Mouse (Mus musculus) layer of hippocampus, postnatal 10 days (tissue): Measurements from ENCODE around the gene Tpmt. TPM values are rescaled to one million over a fixed set of nuclear protein-coding genes. Genes with fewer than 3 reads are reported as not detected.

Source experiments
- DNase-seq, 2 experiments: peaks; one replicate each; pipeline ENCODE4 v3.0.0; 2021; ENCODE audit warnings: low spot score in 2 of 2
- total RNA-seq, 2 experiments: library from RNA; stranded (reverse); gene quantifications; 2 replicates each; pipeline ENCODE4 v1.2.3; 2021

Tpmt gene
- total RNA-seq, 2 experiments from 2014 or later: 10.6 to 14.0 TPM

DNA sequence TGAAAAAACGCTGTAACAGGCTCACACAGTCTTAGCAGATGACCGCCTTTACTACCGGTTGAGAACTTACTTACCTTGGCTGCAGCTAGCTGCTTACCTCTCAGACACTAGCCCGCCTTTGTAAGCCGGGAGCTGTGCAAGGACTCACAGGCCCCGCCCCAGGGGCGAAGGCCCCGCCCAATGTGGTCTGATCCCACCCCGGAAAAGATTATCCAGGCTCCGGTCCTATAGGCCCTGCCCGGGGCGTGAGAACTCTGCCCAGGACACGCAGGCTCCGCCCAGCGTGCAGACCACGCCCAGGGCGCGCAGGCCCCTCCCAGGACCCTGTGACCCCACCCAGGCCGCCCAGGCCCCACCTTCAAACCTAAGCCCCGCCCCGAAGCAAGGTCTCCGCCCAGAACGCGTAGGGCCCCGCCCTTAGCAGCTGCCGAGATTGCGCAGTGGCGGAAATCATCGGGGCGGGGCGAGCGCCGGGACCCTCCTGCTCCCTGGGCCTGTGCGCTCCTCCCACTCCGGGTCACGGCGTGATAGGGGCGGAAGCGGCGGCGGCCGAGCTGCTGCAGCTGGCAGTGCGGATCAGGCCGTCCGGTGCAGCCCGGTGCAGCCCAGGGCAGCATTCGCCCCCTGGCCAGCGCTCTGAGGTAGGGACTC lies 1.4 kb downstream of the Tpmt start, which contains the start of gene Kdm1b:
Kdm1b (plus strand) TSS at position 470 of the 651 bp plus-strand sequence.
- peak; percentile 99 for DNase-seq

DNA sequence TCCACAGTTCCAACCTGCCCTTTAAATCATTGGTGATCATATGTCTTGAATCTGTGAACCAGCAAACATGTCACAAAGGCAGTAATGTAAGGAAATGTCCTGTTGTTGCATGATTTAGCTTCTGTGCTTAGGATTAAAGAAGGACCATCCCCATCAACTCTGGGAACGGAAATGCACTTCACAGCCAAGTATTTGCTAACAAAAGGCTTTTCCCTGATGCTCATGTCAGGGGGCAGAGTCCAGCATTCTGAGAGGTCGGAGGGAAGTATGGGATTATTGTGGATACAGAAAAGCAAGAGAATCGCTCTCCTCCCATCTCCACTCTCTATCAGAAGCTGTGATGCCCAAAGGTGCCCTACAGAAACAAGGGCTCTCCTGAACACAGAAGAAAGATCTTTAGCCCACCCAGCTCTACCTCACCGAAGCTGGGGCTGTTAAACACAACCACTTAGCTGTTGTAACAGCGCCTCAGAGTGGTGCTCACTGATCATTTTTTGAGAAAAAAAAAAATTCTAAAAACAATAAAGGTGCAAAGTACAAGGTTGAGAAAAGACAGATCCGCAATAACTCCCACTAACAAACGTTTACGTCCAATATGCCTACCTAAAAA lies 2.4 kb downstream of the Tpmt start:
- no peak for DNase-seq

DNA sequence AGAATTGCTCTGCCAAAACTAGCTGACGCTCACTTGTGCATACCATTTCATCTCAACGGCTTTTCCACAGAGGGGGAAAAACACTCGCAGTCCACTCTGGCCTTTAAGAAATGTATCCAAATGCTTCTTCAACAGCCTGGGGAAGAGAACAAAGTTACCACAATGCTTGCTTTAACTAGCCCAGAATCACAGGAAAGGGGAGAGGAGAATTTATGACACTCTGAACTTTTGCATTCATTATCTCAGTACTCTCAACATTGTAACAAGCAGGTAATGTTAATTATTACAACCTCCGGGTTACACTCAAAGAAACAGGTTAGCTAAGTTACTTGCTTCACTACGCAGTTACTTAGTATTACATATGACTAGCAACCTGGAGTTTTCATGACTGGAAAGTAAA lies 4.5 kb downstream of the Tpmt start:
- no peak for DNase-seq

DNA sequence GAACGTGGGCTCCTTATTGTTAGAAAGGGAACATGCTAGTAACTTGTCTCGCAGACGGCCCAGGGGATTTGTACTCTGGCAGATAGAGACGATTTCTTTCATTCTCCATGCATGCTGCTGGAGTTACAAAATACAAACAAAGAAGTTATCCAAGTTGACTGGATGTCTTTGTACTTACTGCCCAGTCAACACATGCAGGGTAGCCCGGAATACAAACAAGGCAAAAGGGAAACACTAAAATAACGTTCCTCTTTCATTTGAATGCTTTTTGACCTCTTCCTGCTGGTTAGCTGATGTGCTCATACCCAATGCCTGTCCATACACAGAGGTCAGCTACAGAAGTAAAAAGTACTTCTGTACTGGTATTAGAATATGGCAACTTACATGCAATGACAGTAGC lies 6.6 kb downstream of the Tpmt start:
- no peak for DNase-seq

DNA sequence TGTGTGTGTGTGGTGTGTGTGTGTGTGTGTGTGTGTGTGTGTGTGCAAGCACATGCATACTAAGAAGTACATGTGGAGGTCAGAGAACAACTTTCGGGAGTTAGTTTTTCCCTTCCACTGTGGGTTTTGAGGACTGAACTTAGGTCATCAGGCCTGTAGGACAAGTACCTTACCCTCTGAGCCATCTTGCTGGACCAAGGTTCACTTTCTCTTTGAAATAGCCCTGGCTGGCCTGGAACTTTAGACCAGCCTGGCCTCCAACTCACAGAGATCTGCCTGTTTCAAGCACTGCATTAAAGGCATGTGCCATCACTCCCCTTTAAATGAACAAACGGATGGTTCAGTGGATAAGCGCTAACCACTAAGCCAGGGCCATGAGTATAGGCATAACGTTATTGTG lies 10.9 kb downstream of the Tpmt start:
- DNase-seq: no peak

DNA sequence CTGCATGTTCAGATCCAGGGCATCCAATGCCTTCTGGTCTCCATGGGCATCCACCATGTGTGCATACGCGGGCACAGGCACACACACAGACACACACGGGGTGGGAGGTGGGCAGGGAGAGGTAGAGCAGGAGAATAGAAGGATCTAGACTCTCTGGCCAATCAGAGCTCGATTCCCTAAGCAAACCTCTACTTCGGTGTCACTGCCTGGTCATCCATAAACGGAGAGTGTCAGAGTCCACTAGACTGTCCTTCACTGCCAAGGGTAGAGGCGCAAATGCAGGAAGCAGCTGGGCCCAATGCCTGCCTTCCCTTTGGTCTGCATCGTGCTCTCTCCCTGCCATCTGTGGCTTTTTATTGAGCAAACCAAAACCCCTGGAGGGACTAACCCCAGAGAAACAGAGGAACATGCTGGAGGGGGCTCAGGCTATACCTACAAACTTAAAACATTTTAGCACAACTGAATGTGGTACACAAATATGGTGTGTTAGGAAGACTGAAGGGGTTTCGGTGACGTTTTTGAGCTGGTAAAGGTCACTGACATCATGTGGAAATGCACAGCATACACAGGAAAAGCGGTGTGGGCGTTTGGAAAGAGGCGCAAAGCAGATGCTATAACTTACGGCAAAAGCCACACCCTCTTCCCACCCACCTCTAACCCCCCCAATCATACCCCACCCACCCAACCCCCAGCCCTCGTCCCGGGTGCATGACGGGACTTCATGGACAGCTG lies 14.0 kb downstream of the Tpmt start:
- DNase-seq: no peak

DNA sequence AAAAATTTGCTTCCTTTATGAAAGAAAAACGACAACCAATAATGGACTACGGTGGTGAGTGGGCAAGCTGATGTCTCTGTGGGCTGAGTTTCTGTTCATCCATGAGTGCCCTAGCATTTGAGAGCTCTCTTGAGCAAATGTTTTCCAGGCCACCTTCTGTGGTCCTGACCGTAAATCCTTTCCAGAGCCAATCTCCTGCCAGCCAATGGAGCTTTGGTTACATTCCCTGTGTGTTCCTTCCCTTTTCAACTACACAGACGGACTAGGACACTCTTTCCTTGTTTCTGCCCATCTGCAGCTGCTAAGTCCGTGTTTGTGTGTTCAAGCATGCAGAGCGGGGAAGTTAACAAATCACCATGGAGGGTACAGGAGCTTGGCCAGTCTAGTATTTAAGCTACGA lies 23.7 kb downstream of the Tpmt start:
- DNase-seq: no peak

DNA sequence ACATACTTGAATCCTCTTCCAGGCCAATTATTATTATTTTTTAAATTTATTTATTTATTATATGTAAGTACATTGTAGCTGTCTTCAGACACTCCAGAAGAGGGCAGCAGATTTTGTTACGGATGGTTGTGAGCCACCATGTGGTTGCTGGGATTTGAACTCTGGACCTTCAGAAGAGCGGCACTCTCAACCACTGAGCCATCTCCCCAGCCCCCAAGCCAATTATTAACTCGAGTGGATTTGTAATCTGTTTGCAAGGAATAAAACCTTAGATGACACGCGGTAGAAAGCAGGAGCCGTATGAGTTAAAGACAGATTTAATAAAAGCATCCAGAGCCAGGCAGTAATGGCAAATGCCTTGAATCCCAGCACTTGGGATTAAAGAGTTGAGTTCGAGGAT lies 24.8 kb downstream of the Tpmt start:
- no peak for DNase-seq

DNA sequence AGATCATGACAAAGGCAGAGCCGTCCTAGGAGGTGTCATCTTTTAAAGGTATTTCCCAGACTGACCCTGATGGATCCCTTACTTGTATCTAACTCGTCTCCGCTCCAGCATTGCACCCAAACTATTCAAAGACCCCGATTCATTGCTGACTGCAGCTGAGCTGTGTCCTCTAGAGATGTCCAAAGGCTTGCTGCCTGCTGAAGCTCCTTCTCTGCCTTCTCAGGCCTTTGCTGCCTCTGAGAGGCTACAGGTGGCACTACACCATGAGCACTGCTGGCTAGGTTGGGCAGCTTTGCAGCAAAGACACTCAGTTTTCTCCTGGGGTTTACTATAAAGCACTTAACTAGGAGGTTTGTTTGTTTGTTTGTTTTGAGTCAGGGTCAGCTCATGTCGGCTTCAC lies 27.3 kb downstream of the Tpmt start:
- peak; percentile 68 to 76 for DNase-seq

DNA sequence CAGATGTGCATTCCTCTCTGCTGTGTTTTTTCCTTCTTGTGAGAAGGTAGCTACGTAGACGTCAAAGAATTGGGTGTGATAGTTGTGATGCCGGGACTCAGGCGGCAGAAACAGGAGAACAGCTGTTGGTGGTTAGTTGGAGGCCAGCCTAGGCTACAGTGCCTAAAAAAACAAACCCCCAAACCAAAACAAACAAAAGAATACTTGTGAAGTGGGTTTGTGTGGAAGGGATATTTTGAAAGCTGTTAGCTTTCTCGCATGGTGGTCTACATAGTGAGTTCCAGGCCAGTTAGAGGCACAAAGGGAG lies 29.4 kb downstream of the Tpmt start:
- DNase-seq: no peak

DNA sequence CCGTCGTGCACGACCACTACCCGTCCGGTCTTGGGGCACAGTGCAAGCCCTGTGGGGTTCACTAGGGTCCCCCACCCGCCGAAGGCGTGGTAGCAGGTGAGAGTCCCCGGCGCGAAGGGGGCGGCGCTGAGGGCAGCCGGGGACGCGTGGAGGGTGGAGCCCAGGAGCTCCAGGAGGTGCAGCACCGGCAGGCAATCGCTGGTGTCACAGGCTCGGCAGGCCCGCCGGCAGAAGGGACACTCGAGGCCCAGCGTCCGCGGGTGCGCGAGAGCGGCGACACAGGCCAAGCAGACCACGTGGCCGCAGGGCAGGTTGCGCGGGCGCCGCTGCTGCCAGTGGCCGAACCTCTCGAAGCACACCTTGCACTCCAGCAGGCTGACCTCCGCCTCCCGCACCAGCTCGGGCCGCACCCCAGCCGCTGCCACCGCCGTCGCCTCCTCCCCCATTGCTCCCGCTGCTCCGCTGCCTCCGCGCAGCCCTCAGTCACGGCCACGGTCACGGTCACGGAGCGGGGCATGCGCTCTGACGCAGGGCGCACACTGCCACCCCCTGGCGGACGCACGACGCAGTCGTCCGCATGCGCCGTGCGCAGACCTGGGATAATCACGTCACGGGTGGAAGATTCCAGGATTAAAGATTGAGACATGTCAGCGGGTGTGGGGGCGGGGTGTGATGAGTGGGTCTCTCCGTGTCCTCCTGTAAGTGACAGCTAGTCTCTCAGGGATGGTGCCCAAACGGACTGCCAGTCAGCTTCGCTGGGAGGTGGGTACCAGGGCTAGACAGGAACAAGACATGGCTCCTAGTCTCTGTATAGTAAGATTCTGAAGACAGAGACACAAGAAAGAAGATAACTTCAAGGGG lies 30.0 kb downstream of the Tpmt start, which contains the start of gene Nhlrc1:
Nhlrc1 (minus strand) TSS at position 517 of the 861 bp plus-strand sequence.
- peak; percentile 81 to 85 for DNase-seq

DNA sequence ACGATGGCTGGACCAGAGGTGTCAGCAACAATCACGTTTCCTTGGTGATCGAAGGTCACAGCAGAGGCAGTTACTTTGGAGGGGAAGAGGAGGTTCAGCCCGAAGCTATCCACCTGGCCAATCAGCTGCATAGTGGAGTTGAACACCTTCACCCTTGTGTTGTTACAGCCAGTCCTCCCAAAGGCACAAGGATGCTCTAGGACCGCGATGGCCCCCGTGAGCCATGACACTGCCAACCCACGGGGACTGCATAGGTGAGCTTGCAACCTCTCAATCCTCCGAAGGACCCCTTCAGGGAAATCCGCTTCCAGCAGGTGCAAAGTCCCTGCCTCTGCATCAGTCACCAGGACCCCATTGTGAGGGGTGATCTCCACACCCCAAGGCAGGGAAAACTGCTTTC lies 30.8 kb downstream of the Tpmt start:
- DNase-seq: no peak

DNA sequence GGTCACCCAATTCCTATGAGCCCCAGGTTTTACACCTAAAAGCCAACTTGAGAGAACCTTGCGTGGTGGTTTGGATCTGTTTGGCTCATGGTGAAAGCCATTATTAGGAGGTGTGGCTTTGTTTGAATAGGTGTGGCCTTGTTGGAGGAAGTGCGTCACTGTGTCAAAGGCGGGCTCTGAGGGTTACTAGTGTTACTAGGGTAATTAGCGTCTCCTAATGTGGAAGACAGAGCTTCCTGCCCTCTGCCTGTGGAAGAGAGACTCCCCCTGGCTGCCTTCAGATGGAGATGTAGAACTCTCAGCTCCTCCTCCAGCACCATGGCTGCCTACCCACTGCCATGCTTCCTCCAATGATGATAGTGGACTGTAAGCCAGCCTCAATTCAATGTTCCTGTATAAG lies 42.9 kb downstream of the Tpmt start:
- no peak for DNase-seq

DNA sequence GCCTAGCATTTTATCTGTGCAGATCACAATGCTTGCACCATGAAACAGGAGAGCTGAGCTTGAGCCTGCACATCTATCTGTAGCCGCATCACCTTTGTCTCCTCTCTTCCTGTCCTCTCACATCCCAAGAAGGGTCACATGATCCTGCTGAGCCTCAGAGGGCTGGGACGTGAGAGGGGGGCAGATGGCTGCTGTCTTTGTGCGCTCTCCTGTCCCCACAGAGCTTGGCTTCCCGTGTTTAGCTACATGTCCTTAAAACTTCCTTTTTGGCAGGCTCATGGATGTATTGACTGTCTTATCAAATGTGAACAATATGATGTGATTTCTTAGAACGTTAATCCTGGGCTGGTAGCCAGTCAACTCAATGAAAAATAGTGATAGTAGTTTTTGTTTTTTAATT lies 45.0 kb downstream of the Tpmt start:
- no peak for DNase-seq

DNA sequence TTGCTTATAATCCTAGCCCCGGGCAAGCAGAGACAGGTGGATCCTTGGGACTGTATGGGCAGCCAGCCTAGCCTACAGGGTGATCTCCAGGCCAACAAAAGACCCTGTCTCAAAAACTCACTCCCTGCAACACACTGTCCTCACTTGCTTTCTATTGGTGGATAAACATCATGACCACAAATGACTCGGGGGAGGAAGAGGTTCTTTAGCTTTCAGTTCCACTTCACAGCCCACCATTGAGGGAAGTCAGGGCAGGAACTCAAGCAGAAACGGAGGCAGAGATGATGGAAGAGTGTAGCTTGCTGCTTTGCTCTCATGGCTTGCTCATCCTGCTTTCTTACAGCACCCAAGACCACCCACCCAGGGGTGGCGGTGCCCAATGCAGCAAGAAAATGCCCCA lies 47.2 kb downstream of the Tpmt start:
- no peak for DNase-seq

DNA sequence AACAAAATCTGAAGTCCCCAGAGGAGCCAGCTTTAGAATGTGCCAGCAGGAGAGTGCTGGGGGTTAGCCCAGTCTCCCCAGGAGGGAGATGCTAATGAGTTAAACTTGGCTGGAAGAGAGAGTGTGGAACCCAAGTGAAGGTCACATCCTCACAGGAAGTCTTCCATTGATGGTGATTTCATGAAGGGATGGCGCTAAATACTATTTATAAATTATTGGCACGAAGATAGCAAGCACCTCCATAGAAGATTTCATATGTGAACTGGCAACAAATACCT lies 51.3 kb downstream of the Tpmt start:
- DNase-seq: no peak

DNA sequence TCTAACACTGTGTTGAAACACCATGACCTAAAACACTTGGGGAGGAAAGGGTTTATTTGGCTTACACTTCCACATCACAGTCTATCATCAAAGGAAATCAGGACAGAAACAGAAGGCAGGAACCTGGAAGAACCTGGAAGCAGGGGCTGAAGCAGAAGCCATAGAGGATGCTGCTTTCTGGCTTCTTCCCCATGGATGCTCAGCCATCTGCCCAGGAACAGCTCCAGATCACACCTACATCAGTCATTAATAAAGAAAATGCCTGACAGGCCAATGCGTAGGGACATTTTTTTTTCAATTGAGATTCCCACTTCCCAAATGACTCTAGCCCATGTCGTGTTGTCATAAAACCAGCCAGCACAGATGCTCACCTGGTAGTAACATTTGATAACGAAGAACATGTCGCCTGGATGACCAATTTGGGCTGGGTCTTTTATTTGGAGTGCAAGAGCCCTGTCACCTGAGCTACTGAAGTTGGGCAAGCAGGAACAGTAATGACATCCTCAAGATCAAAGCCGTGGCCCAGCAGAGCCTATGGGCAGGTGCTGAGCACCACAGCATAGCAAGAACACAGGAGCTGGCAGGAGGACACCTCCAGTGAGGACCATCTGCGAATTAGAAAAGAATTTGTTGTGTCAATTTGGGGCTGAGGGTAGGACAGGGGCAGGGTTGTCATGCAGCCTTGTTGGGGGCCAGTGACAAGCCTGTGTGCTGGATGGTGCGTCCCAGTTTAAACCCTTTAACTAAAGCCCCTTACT lies 51.8 kb downstream of the Tpmt start:
- no peak for DNase-seq

DNA sequence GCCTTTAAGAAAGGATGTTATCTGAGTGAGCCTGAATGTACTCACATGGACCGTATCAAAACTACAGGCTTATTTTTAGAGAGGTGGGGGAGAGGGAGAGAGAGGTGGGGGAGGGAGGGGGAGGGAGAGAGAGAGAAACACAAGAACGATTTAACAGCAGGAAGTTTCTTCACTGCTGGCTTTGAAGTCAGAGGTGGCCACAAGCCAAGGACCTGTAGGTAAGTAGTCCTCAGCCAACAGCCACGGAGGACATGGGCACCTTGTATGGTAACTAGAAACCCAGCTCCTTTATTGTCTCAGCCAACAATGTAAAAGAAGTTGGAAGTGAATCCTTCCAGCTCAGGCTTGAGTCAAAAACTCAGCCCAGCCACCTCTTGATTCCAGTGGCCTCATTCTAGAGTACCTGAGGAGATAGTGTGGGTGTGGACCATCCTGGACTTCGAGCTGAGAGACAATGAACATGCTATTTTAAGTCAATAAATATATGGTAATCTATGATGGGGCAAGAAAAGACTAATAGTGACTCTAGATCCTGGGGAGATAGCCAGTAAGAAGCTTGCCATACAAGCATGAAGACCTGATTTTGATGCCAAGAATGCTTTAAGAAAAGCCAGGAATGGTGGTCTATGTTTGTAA lies 54.0 kb downstream of the Tpmt start:
- DNase-seq: no peak

DNA sequence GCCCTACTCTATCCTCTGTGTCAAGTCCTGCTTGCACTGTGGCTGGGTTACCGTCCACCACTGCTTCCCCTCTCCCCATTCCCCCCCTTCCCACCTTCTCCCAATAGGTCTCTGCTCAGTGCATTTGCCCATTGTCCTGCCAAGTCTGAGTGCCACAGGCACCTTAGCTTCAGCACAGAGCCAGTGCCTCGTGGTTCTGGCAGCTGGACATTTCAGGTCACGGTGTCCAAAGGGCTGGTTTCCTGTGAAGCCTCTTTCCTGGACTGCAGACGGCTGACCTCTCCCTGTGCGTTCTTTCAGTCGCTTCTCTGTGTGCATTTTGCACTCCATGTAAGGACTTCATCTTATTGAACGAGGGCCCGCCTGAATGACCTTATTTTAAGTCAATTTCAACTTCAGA lies 56.6 kb downstream of the Tpmt start:
- DNase-seq: no peak

DNA sequence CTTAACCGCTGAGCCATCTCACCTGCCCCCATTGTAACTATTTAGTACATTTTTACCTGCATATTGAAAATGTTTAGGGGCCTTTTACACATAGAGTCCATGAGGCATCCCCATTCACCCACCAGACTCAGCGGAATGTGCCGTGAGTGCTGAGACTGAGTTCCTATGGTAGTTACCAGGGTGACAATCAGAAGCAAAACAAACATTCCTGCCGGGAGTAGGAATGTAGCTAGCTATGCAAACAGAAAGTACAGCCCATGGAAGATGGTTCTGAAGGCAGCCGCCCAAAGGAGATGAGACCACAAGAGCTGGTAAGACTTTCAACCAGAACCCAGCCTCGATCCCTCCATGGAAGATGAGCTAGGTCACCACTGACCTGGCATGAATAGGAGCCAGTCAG lies 58.3 kb downstream of the Tpmt start:
- no peak for DNase-seq

DNA sequence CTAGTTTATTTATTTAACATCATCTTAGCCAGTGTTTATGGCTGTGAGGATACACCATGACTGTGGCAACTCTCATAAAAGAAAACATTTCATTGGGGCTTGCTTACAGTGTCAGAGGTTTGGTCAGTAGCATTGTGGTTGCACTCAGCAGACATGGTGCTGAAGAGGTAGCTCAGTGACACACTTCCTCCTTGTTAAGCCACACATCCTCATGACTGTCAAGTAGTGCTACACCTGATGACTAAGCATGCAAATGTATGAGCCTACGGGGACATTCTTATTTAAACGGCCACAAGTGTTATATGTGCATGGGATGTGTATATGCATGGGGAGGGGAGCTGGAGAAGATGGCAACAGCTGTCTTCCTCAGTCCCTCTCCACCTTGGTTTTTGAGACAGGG lies 60.7 kb downstream of the Tpmt start:
- no peak for DNase-seq
